Mouse (Mus musculus) adrenal gland, postnatal 14 days (tissue): Measurements from ENCODE around the gene Msmb. TPM values are rescaled to one million over a fixed set of nuclear protein-coding genes. Genes with fewer than 3 reads are reported as not detected.
"Not testable (repeated sequence)": the region's sequence is repeated elsewhere in the genome, so short reads cannot be mapped to it uniquely, and the experiment has no call there.

Source experiments
- DNase-seq: peaks from one replicate; pipeline ENCODE4 v3.0.0; 2021; ENCODE audit warnings: mixed read lengths
- total RNA-seq: library from RNA; stranded (reverse); gene quantifications from 2 replicates; pipeline ENCODE4 v1.2.3, GENCODE M21; 2021

Msmb gene
- total RNA-seq, 1 experiment from 2014 or later, result not detected

GRCm38 (mm10) chr14:32176590-32176989 is 34.8 kb downstream of the Msmb start:
- not testable (repeated sequence) for DNase-seq

GRCm38 (mm10) chr14:32179393-32180195 is 37.8 kb downstream of the Msmb start:
- DNase-seq, result no peak

- no peak for DNase-seq
Measured at GRCm38 (mm10) chr14:32180861-32181260, 39.0 kb downstream of the Msmb start.

GRCm38 (mm10) chr14:32183846-32184245 is 42.0 kb downstream of the Msmb start:
- no peak for DNase-seq

GRCm38 (mm10) chr14:32190627-32191391 is 49.0 kb downstream of the Msmb start:
- peak; percentile 24 for DNase-seq

GRCm38 (mm10) chr14:32191926-32192325 is 50.1 kb downstream of the Msmb start:
- DNase-seq, result no peak

GRCm38 (mm10) chr14:32192437-32192836 is 50.6 kb downstream of the Msmb start:
- DNase-seq, result peak; percentile 80

- not testable (repeated sequence) for DNase-seq
Measured at GRCm38 (mm10) chr14:32193557-32193956, 51.7 kb downstream of the Msmb start.

GRCm38 (mm10) chr14:32201354-32201753 is 59.5 kb downstream of the Msmb start:
- DNase-seq, result no peak

- peak; percentile 95 for DNase-seq
Measured at GRCm38 (mm10) chr14:32201791-32202451, 60.1 kb downstream of the Msmb start, which contains the start of the genes Timm23 and Parg. Gene Timm23 (minus strand): TSS chr14:32201898. Gene Parg (plus strand): TSS chr14:32201949.

Other genes with a start within 250 kb of the Msmb start
- gene Galnt15, start 113.0 kb upstream of the Msmb start, total RNA-seq, result 8.9 and 17.0 TPM in 2 replicates
- 52.9 and 58.8 TPM in 2 replicates for gene Oxnad1, start 56.6 kb upstream of the Msmb start, total RNA-seq
- 58.8 and 61.9 TPM in 2 replicates for gene Dph3, start 56.3 kb upstream of the Msmb start, total RNA-seq
- gene Ncoa4, start 17.8 kb downstream of the Msmb start, total RNA-seq, result 175 and 198 TPM in 2 replicates
- gene Timm23, start 59.9 kb downstream of the Msmb start, total RNA-seq, result 260 and 274 TPM in 2 replicates
- gene Parg, start 59.9 kb downstream of the Msmb start, total RNA-seq, result 54.4 and 59.0 TPM in 2 replicates
- 7.6 and 8.0 TPM in 2 replicates for gene Ogdhl, start 180.0 kb downstream of the Msmb start, total RNA-seq
- gene 1700024G13Rik, start 246.4 kb downstream of the Msmb start, total RNA-seq, result not detected in 2 replicates